Mouse (Mus musculus) thymus, adult 2 months (tissue): ENCODE results near the gene Arhgef28.

Source experiments
- CTCF ChIP-seq: fragments of 200-500 bp; IDR thresholded peaks from 2 replicates; pipeline ENCODE4 v1.5.1; 2012; ENCODE audit warnings: mild to moderate bottlenecking, control low read depth, low read length, moderate library complexity, borderline replicate concordance; ENCODE audit not compliant: control insufficient read depth, poor library complexity, insufficient read depth; ENCODE audit errors: extremely low read depth
- POLR2A ChIP-seq: fragments of 200-500 bp; IDR thresholded peaks from 2 replicates; pipeline ENCODE4 v1.6.1; 2012; ENCODE audit warnings: mild to moderate bottlenecking, low read length, control low read depth, moderate library complexity; ENCODE audit not compliant: control insufficient read depth, poor library complexity, insufficient read depth; ENCODE audit errors: extremely low read depth

GRCm38 (mm10) chr13:98122766-98123165 lies 83.5 kb downstream of the Arhgef28 start:
- TF ChIP-seq CTCF (no peak), POLR2A (no peak)
